Mouse (Mus musculus): ENCODE data around the gene Olfr95.
A peak's percentile ranks its signal among the peaks of the same experiment; 100 is the strongest.
"Not testable (repeated sequence)": the region's sequence is repeated elsewhere in the genome, so short reads cannot be mapped to it uniquely, and the experiment has no call there.

The Olfr95 gene

DNA sequence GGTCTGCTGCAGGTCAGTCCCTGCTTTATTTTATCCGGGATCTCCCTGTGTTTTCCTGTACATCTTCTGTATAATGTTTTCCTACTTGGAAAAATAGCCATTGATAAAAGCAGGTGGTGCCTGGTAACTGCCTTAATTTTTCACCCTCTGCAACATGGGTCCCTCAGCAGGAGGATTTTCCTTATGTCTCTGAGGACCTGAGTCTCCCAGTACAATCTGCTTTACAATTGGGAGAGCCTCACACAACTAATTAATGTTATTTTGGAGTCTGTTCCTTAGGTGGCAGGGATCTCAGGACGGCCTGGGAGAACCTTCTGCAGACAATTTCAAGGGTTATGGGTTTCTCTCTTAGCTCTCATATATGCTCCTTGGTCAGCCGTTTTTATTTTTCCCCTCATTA is at the start of gene Olfr95:
Olfr95 (minus strand) TSS at position 101 of the 400 bp plus-strand sequence.
- no peak for DNase-seq

DNA sequence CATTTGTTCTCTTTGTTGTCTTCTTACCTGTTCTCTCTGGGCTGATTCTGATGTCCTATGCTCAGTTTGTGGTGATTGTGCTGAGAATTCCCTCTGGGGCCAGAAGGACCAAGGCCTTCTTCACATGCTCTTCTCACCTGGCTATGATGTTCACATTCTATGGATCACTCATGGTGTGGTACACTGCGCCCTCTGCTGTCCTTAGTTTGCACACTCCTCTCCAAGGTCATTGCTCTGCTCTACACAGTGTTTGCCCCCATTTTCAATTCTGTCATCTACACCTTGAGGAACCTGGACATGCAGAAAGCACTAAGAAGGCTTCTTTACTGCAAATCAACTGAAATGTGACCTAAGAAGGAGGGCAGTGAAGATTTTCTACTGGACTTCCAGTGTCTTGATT is 37.6 kb upstream of the Olfr95 start:
- DNase-seq, result peak in 1 of 2 experiments; percentile 32

DNA sequence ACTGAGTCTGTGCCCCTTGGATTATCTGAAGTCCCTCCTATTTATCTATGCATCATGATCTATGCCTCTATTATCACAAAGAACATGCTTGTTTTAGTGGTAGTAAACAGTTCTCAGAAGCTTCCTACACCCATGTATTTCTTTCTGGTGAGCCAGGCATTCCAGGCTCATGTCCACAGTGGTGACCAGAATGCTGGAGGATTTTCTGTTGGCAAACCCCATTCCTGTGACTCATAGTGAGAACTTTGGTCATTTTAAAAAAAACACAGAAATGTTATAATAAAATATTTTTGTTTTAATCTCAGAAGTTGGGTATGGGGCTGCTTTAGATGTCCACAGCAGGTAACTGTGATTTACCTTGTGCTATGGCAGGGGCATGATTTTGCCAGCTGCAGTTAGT is 36.5 kb upstream of the Olfr95 start:
- DNase-seq, result no peak

DNA sequence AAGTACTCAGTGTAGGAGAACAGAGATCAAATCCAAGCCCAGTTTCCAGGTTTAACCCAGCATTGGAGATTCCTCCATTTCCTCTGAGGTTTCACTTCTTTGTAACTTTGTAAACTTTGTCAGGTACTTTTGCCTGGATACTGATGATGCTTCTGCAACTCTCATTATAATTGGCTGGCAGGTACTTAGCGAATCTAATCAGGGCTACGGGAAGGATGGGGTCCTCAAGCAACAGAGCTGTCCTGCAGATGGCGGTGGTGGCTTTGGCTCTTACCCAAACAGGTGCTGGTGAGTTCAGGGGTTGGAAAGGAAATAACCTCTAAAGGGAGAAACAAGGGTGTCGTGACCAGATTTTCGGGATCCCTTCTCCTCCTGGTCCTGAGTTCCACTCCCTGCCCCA is 33.8 kb upstream of the Olfr95 start:
- DNase-seq, result peak; percentile 28 to 39

DNA sequence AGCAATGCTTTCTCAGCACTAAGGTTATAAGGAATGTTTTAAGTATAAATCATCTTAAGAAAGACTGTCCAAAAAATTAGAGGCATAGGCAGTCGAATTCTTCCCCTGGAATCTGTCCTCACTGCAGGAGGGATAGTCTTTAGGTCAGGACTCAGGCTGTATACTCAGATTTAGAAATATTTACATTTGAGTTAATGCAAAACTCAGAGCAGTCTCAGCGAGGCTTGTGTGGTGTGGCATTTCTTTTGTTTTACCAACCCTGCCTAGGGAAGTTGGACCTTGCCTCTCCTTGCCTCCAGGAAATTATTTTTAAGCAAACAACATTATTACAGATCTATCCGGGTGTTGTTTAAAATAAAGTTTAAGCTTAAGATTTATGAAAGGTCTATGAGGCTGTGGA is 29.3 kb upstream of the Olfr95 start:
- no peak for DNase-seq

DNA sequence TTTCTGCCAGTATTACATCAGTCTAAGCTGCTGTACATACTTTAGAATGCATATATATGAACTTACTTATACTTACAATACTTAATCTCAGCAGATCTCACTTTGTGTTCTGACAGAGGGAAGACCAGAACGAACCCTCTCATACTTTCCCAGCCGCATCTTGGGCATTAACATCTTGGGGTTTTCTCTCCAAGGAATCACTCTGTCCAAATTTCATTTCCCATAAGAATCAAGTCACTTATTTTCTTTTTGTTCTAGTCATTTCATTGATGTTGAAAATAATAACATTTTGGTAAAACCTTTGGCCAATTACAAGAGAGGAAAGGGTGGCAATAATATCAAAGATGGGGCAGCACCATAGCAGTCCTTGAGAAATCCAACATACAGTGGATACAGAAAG is 24.3 kb upstream of the Olfr95 start, which contains the start of gene Olfr97:
Olfr97 (minus strand) TSS at position 101 of the 400 bp plus-strand sequence.
- not testable (repeated sequence) for DNase-seq

DNA sequence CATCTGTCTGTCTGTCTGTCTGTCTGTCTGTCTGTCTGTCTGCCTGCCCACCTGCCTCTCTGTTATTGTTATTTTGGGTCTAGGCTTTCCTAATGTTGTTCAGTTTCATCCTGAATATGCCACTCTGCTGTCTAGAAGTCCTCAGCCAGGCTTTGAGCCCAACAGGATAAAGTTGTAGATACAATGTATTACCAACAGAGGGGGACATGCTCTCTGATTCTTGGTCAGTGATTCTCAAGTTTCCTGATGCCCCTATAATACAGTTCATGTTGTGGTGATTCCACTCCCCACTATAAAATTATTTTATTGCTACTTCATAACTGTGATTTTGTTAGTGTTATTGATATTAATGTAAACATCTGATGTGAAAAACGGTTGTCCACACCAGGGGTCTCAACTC is 9.0 kb upstream of the Olfr95 start:
- no peak for DNase-seq

DNA sequence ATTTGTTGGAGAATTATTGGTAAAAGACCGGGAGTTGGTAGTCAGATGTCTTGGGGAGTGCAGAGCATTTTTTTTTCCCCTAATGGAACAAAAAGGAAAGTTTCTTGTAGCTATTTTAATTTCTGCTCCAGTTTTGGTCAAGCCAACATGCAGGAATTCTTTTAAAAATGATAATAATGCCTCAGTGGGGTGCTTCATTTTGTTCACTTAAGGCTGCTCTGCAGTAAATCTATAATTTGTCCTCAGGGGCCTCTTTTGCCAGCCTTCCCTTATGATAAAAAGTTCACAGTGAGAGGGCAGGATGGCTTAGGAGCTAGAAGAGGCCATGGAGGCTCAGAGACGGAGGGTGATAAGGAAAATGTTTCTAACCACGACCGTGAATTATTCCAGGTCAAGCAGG is 6.9 kb upstream of the Olfr95 start, which contains the start of gene Olfr96:
Olfr96 (plus strand) TSS at position 301 of the 400 bp plus-strand sequence.
- no peak for DNase-seq

DNA sequence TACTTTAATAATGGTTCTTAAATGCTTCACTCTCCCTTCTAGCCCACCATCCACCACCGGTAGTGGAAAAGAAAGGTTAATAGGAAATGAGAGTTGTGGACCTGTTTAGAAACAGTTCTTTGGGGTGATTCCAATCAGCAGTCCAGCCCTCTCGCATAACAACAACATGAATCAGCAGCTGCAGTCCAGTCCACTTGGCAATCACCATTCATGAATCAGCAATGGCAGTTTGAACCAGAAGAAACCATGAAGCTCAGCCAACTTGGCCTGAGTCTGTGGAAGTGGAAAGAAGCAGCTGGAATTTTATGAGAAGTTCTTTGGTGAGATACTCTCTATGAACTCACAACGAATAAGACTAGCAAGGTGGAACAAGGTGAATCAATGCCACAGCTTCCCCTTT is 5.6 kb upstream of the Olfr95 start:
- DNase-seq, result no peak

DNA sequence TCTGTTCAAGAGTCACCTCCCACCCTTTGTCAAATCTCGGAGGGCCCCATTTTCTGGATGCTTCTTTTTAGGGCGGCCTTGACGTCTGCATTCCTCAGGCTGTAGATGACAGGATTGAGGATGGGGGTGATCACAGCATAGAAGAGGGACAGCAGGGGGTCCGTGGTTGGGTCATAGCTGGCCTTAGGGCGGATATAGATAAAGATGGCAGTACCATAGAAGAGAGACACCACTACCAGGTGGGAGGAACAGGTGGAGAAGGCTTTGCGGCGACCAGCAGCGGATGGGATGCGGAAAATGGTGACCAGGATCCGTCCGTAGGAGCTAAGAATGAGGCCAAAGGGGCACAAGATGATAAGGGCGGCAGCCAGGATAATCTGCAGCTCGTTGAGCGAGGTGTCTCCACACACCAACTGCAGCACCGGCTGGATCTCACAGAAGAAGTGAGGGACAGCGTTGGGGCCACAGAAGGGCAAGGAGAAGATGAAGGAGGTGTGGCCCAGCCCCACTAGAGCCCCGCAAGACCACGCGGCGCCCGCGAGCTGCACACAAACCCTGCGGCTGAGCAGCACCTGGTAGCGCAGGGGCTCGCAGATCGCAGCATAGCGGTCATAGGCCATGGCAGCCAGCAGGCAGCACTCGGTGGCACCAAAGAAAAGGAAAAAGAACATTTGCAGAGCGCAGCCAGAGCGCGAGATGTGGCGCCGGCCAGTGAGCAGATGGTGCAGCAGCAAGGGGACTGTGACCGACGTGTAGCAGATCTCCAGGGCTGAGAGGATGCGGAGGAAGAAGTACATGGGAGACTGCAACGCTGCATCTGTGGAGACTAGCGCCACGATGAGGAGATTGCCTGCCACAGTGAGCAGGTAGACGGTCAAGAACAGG is 1.8 kb downstream of the Olfr95 start:
- no peak for DNase-seq

DNA sequence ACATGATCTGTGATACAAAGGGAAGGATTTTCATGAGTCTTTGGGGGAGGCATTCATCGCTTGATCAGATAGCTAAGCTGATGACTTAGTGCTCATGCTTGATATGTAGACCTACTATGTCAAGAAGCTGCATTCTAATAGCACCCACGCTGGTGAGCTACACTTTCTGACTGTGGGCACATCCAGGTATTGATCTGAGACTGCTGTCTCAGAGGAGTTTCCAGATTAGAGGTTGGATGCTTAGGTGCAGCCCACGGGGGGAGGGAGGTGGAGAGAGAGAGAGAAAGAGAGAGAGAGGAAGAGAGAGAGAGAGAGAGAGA is 9.0 kb downstream of the Olfr95 start:
- DNase-seq, result no peak

DNA sequence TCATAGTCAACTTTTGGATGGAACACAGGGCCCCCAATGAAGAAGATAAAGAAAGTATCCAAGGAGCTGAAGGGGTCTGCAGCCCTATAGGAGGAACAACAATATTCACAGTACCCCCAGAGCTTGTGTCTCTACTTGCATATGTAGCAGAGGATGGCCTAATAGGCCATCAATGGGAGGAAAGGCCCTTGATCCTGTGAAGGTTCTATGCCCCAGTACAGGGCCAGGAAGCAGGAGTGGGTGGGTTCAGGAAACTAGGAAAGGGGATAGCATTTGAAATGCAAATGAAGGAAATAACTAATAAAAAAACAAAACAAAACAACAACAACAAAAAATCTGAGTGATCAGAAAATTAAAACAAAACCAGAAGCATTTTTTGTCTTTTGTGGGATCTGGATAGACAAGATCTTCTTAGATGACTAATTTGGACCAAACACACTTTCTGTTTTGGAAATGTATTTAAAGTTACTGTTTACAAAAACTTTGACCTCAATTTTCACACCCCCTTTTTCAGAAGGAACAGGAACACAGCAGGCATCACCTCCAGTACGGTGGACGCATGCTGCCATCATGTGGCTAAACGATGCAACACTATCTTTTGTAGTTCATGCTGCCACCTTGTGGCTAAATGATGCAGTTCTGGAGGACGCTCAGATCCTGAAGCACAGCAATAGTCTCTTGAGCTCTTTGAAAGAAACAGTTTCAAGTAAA is 9.6 kb downstream of the Olfr95 start:
- peak; percentile 80 to 88 for DNase-seq

DNA sequence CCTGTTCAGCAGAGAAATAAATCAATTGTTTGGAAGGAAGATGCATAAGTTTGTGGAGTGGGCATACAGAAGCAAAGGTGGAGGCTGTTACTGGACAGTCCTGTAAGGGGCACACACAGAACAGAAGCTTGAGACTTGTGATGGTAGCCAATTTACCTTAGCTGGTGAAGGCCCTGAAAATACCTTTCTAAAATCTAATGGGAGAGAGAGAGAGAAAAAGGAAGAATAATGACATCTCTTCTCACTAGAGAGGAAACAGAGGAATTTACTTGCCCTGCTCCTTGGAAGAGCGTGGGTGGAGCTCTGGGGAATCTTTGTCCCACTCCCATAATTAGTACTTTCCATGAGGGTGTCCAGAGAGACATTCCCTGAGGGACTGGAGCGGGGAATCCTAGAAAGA is 12.0 kb downstream of the Olfr95 start, which contains the start of gene Olfr94:
Olfr94 (minus strand) TSS at position 101 of the 400 bp plus-strand sequence.
- DNase-seq, result no peak

DNA sequence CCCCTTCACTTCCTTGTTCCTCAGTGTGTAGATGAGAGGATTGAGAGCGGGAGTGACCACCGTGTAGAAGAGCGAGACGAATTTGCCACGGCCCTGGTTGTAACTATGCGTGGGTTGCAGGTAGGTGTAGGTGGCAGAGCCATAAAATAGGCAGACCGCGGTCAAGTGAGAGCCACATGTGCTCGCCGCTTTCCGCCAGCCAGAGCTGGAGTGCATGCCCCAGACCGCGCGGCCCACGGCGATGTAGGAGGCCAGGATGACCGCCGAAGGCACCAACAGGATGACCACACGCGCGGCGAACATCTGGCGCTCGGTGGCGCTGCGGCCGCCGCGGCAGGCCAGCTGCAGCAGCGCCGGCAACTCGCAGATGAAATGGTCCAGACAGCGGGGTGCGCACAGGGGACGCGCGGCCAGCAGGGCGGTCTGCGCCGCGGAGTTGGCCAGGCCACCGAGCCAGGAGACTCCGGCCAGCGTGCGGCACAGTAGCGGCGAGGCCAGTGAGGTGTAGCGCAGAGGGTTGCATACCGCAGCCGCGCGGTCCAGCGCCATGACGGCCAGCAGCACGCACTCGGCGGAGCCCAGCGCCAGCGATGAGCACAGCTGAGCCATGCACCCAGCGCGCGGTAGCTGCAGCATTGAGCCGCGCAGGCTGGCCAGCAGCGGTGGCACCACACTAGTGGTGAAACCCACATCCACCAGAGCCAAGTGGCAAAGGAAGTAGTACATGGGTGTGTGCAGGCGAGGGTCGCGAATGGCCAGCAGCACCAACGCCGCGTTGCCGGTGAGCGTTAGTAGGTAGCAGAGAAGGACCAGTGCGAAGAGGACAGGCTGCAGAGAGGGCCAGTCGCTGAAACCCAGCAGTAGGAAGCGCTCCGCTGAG is 15.8 kb downstream of the Olfr95 start:
- peak in 1 of 2 experiments; percentile 2 for DNase-seq

DNA sequence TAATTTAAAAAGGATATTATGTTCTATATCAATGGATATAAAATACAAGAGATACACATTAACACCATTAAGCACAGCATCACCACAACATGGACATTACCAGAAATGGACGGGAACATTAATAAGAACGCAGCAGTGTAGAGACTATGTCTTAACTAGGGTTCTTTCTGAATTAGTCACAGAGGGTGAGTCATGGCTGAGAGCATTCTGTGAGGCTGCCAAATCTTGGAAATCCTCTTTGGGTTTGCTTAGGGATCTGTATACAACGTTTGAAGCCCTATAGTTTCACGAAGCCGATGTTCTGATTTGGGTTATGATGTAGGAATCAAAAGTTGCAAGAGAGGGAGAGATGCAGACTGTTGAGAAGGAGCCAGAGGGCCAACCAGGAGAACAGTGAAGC is 18.1 kb downstream of the Olfr95 start:
- DNase-seq, result no peak

DNA sequence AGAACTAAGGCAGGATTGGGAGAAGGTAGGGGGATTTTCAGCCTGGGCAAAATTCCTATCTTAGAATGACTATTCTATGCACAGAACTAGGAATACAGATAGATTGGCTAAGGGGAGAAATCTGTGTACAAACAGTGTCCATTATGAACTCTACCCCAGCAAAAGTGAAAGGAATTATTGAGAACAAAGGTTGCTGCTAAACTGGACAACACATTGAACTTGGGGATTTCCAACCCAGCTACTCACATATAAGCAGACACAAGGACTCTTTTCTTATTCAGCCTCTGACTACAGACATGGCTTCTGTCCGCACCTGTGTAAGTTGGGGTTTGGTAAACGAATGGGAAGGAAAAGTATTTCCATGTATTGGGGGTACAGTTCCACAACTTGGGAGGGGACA is 19.3 kb downstream of the Olfr95 start, which contains the start of gene Ubd:
Ubd (plus strand) TSS at position 237 of the 400 bp plus-strand sequence.
- DNase-seq, result no peak

DNA sequence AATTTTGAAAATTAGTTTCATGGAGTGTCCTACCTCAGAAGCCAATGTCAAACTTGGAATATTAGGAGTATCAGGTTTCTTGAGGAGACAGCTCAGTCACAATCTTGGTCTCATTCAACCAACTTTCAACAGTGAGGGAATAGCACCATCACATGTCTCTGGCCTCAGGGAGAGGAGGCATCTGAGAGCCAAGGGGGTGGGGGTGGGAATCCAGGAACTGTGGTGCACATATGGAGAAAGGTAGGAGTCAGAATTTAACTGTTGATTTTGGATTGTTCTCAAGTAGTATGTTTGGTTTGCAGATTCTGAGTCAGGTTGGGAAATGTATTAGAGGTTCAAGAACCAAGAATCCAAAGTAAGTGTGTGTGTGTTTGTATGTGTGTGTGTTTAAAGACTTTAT is 19.9 kb downstream of the Olfr95 start:
- DNase-seq, result no peak

DNA sequence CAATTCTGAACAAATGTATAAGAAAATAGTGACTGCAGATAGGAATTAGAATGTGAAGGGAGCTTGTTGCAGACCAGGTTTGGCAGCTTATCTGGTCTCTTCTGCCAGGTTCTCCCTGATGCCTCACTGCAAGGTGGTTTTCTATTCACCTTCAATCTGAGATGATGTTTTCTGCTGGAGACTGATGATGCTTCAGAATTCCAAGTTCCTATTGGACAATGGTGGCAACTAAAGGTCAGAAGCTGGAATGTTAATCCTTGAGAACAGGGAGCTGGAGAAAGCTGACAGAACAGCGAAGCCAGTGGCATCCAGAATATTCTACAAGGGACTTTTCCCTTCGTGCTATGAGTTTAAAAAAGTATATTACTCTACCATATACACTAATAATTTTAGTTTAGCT is 22.2 kb downstream of the Olfr95 start:
- peak in 1 of 2 experiments; percentile 67 for DNase-seq

DNA sequence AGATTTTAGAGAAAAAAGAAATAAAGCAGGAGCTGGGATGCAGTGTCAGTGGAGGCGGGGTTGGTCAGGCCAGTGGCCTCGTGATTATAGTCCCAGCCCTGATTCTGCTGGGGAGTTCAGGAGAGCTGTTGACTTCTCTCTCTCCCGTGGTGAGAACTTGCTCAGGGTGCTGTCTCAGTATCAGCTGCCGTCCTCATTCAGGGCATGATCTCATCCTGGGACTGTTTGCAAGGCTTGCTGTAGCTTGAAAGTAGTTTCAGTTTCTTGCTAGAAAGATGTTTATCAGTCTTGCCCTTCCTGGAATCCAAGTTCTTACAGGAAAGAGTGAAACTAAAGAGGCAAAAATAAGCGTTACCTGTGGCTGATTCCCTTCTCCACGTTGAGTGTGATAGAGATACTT is 27.4 kb downstream of the Olfr95 start:
- no peak for DNase-seq

DNA sequence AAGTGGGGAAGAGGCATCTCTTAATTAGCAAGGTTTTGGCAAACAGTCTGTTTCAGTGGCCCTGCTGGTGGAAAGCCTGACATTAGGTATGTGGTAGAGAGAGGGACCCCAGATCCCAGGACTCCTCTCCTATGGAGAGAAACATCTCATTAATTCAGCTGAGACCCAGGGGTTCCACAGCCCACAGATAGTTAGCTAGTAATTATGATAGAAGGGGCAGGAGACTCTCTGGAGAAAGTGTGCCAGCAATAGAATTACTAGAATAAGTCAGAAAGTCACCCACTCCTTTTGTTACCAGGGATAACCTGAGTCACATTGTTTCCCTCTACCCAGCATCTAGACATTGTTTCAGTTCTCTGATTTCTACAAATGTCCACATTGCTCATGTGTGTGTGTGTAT is 51.5 kb downstream of the Olfr95 start, which contains the start of gene Olfr93:
Olfr93 (minus strand) TSS at position 101 of the 400 bp plus-strand sequence.
- no peak for DNase-seq

Data from kidney, postnatal 25 days (tissue).